Mouse (Mus musculus) limb, embryonic 15.5 days (tissue): Measurements from ENCODE around the gene Gm13088. TPM values are rescaled to one million over a fixed set of nuclear protein-coding genes. Genes with fewer than 3 reads are reported as not detected.
"Not testable (repeated sequence)": the region's sequence is repeated elsewhere in the genome, so short reads cannot be mapped to it uniquely, and the experiment has no call there.

Experiments used
- ATAC-seq: fragments of 200-750 bp; cut with Nextera tagmentation; 2 replicates; pipeline ENCODE4 v1.8.0; 2017; ENCODE audit warnings: low read depth, moderate TSS enrichment; ENCODE audit not compliant: insufficient number of reproducible peaks, low FRiP score, low TSS enrichment
- H3K27ac ChIP-seq: fragments of 300-500 bp; sonication (generic); 2 replicates; pipeline ENCODE4 v1.5.1; 2015; ENCODE audit warnings: moderate library complexity, mild to moderate bottlenecking, inconsistent platforms
- H3K27me3 ChIP-seq: fragments of 300-500 bp; sonication (generic); 2 replicates; pipeline ENCODE4 v1.6.1; 2015; ENCODE audit warnings: inconsistent platforms
- H3K36me3 ChIP-seq: fragments of 300-500 bp; sonication (generic); 2 replicates; pipeline ENCODE4 v1.6.1; 2015; ENCODE audit warnings: inconsistent platforms
- H3K4me1 ChIP-seq: fragments of 300-500 bp; sonication (generic); 2 replicates; pipeline ENCODE4 v1.6.1; 2015; ENCODE audit warnings: inconsistent platforms
- H3K4me2 ChIP-seq: fragments of 300-500 bp; sonication (generic); 2 replicates; pipeline ENCODE4 v1.6.1; 2015; ENCODE audit warnings: mild to moderate bottlenecking, inconsistent platforms
- H3K4me3 ChIP-seq: fragments of 300-500 bp; sonication (generic); 2 replicates; pipeline ENCODE4 v1.5.1; 2015; ENCODE audit warnings: mild to moderate bottlenecking, inconsistent platforms
- H3K9ac ChIP-seq: fragments of 300-500 bp; sonication (generic); 2 replicates; pipeline ENCODE4 v1.6.1; 2015; ENCODE audit warnings: inconsistent platforms
- H3K9me3 ChIP-seq: fragments of 300-500 bp; sonication (generic); 2 replicates; pipeline ENCODE4 v1.6.1; 2016; ENCODE audit warnings: inconsistent platforms
- WGBS: fragments of 180-500 bp; shearing (Covaris S2); methylation state at CpG from one replicate; pipeline ENCODE4 v1.1.7; 2015; 5-methylcytosine and 5-hydroxymethylcytosine counted together
- polyA plus RNA-seq: library from polyadenylated mRNA; unstranded; fragments of >200 nt; fragmentation: Nextera tagmentation; extraction: Ambion mirVana; gene quantifications from 2 replicates; pipeline ENCODE4 v1.2.1, GENCODE M21; 2015

Gm13088 gene
- not detected in 2 replicates for polyA plus RNA-seq

DNA sequence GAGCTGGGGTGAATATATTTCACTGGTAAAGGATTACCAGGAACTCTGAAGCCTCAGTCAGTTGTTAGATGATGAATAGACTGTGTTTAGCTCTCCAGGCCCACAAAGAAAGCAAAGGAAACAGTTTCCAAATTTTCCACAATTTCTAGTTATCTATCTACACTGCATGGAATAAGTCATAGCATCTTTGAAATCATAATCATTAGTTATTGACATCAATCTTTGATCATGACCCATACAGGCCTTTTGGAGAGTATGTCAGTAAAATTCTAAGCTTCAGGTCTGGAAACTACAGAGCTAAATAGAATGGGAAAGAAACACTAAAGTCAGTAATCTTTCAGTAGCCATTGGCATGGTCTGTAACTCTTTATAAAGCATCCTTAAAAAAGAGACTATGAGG lies at the start of gene Gm13088:
Gene Gm13088, minus strand, starts transcription at position 101 of the 400 bp plus-strand sequence.
- not testable (repeated sequence) for H3K27ac ChIP-seq, H3K27me3 ChIP-seq, ATAC-seq, H3K4me3 ChIP-seq, H3K4me1 ChIP-seq, H3K9me3 ChIP-seq, H3K9ac ChIP-seq, H3K36me3 ChIP-seq, H3K4me2 ChIP-seq

DNA sequence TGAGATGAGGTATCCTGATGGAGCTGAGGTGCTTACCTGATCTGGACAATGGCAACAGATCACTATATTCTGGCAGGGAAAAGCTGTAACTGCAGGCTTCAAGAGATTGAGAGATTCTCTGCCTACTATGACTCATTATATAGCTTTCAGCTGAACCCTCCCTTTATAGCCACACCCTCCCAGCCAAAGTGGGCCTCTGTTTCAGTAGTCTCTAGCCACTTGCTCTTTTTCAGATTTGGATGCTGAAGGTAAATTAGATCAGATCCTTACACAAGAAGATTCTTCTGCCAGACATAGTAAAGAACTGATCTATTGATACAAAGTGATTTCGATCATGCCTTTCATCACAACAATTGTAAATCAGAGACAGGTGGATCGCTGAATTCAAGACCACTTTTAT lies 45.6 kb upstream of the Gm13088 start, which contains the start of gene Gm13089:
Gene Gm13089, minus strand, starts transcription at position 101 of the 400 bp plus-strand sequence.
- H3K4me1 ChIP-seq: no peaks in the 10 kb centered on the region
- no peak within 1 kb of the TSS for H3K4me3 ChIP-seq
- WGBS: 81% methylated on average over 2 of the region's 2 CpGs
- H3K27me3 ChIP-seq: no peaks in the 10 kb centered on the region
- H3K9ac ChIP-seq: no peak within 1 kb of the TSS
- no peak for ATAC-seq
- H3K9me3 ChIP-seq: peaks cover 12% of the 10 kb centered on the region; the same call in 1 of the 2 replicates
- H3K4me2 ChIP-seq: no peak within 1 kb of the TSS
- no peaks in the 10 kb centered on the region for H3K36me3 ChIP-seq
- H3K27ac ChIP-seq: no peak within 1 kb of the TSS

DNA sequence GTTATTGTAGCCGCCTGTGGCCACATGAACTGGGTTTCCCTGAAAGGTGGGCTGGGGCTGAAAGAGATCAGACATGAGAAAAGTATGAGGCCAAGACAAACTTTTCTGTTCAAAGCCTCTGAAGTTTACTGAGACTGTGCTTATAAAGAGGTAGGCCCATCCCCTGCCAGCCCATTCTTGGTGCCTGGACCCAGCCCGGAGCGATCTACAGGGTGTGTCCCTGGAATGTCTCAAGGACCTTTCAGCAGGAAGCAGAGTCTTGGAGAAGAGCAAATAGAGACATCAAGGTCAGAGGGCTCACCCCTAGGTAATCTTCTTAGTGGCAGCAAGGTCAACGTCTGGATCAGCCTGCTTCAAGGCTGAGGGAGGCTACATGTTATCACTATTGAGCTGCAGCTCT lies 38.9 kb downstream of the Gm13088 start:
- H3K36me3 ChIP-seq, ATAC-seq, H3K4me3 ChIP-seq, H3K9ac ChIP-seq, H3K4me1 ChIP-seq, H3K27me3 ChIP-seq, H3K27ac ChIP-seq, H3K4me2 ChIP-seq, H3K9me3 ChIP-seq: not testable (repeated sequence)
- WGBS: 86% methylated on average over 4 of the region's 4 CpGs

DNA sequence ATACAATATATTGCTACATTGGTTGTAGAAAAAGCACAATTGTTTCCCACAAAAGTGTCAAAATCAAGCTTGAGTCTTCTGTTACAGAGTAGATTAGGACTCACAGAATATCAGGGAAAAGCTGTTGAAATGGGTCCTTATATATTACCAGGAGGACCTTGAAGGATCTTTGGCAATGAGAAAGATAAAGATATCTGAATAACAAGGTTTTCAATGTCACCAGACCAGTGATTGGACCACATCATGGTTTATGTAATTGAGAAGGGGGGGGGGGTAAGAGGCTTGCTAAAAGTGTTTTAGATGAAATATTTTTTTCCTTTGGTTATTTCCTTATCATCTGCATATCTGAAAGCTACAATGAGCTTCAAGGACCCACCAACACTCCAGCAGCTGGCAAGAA lies 42.3 kb downstream of the Gm13088 start, which contains the start of gene Gm13083:
Gene Gm13083, plus strand, starts transcription at position 301 of the 400 bp plus-strand sequence.
- not testable (repeated sequence) for H3K4me3 ChIP-seq, H3K9ac ChIP-seq, ATAC-seq, H3K4me1 ChIP-seq, H3K9me3 ChIP-seq, H3K27me3 ChIP-seq, H3K27ac ChIP-seq, H3K36me3 ChIP-seq, H3K4me2 ChIP-seq

DNA sequence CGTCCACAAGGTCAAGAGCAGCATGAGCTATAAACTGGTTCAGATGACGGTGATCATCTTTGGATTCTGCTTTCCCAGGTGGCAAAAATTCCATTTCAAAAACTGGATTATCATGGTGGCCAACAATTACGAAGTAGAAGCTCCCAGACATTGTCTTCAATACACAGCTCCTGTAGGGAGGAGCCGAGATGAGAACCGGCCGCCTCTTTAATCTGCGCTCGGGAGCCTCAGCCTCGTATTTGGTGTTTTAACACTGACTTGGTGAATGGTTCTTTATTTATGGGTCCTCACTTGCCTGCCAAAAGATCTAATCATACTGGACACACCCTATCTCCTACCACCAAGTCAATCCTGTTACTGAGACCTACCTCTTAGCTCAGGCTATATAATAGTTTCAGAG lies 45.1 kb downstream of the Gm13088 start:
- not testable (repeated sequence) for H3K4me2 ChIP-seq, H3K4me3 ChIP-seq, H3K9ac ChIP-seq, H3K4me1 ChIP-seq, H3K27me3 ChIP-seq, H3K9me3 ChIP-seq, ATAC-seq, H3K36me3 ChIP-seq, H3K27ac ChIP-seq
- WGBS: 79% methylated on average over 9 of the region's 9 CpGs

Other genes starting within 250 kb of the Gm13088 start
- 19.8 and 20.0 TPM in 2 replicates for gene Pramef8, start 244.8 kb downstream of the Gm13088 start, polyA plus RNA-seq
- not detected in 2 replicates for gene Oog4, start 206.9 kb downstream of the Gm13088 start, polyA plus RNA-seq
- gene Gm13043, start 145.9 kb downstream of the Gm13088 start, polyA plus RNA-seq: not detected in 2 replicates
- not detected in 2 replicates for gene Gm13040, start 121.3 kb downstream of the Gm13088 start, polyA plus RNA-seq
- not detected in 2 replicates for gene BC080695, start 105.5 kb downstream of the Gm13088 start, polyA plus RNA-seq
- gene Gm13057, start 105.5 kb downstream of the Gm13088 start, polyA plus RNA-seq: not detected in 2 replicates
- gene Gm13083, start 42.2 kb downstream of the Gm13088 start, polyA plus RNA-seq: not detected in 2 replicates
- gene Gm13089, start 45.5 kb upstream of the Gm13088 start, polyA plus RNA-seq: not detected in 2 replicates
- gene Gm13078, start 62.2 kb upstream of the Gm13088 start, polyA plus RNA-seq: not detected in 2 replicates
- not detected in 2 replicates for gene Gm13023, start 132.1 kb upstream of the Gm13088 start, polyA plus RNA-seq
- gene Gm13084, start 158.8 kb upstream of the Gm13088 start, polyA plus RNA-seq: not detected in 2 replicates
- not detected in 2 replicates for gene Gm13103, start 189.3 kb upstream of the Gm13088 start, polyA plus RNA-seq
- not detected in 2 replicates for gene Pramef6, start 243.1 kb upstream of the Gm13088 start, polyA plus RNA-seq